Mouse (Mus musculus): ENCODE results near the gene Ralgps1. TPM values are rescaled to one million over a fixed set of nuclear protein-coding genes. Genes with fewer than 3 reads are reported as not detected.

The Ralgps1 gene
- polyA plus RNA-seq, 1 experiment = 3.7 TPM

DNA sequence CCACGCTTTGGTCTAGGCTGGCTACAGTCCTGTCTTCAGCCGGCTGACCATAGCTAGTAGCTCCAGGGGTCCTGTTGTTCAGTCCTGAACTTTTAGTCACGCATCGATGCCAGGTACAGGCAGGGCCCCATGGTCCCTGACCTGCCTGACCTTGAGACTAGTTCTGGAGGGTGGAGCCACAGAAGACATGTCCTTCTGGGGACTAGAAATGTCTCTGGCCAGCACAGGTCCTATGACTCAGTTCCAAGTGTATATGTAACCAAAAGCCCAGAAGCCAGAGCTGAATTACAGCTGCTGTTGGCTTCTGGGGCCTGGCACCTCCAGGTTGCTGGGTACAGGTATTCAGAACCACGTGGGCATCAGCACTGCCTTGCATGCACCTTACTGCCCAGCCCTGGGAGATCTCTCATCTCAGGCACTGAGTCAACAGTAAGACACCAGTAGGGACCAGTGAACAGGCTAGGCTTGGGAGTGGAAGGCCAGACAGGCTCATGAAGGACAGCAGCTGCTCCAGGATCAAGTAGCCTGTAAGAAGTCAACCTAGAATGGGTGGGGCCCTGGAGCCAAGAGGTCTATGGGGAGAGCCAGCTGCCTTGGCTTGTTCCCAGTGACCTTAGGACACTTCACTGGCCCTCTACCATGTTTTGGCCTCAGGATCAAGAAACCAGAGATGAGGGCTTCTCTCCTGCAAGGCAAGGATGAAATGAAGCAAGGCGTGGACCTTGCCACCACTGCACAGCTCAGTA, 182.2 kb downstream of the Ralgps1 start:
- WGBS = 81% methylated on average over 6 of the region's 6 CpGs
- no peak for DNase-seq (ENCODE audit: low read depth, low spot score)

- WGBS = 70% methylated on average over 2 of the region's 2 CpGs
- no peak for DNase-seq (ENCODE audit: low read depth, low spot score)
Measured at GRCm38 (mm10) chr2:33187874-33188273, 183.4 kb downstream of the Ralgps1 start.

DNA sequence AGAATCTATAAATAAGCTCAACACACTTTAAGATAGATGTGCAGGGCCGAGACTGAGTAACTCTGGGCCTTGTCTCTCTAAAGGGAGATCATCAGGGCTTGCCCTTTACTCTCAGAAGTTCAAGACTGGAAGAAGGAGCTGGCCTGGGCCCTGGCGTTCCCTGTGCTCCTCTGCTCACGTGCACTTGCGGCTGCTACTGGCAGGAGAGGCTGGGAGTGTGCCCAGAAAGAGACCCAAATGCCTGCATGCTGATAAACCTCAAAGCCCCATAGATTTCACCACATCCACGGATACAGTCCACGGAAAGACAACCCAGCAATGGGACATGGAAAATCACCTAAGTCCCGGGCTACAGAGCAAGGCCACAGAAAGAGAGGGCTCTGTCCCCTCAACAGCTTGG, 184.8 kb downstream of the Ralgps1 start:
- DNase-seq (ENCODE audit: low read depth, low spot score) = no peak
- WGBS = 82% methylated on average over 7 of the region's 7 CpGs

DNA sequence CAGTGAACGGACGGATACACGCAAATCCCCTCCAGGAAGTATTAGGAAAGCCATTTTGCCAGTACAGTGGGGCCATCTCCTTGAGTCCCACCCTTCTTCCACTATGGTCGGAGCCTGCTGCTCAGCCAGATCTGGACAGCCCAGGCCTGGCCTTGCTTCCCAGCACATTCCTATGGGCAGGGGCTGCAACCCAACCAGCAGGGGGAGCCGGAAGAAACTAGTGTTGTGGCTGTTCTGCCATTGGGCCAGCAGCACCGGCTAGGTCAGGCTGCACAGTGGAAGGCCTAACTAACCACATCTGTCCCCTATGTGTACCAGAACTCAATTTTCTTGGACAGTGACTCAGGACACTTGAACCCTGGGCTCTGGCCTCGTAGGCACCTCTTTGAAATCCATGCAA, 186.0 kb downstream of the Ralgps1 start:
- WGBS = 70% methylated on average over 7 of the region's 7 CpGs
- no peak for DNase-seq (ENCODE audit: low read depth, low spot score)

DNA sequence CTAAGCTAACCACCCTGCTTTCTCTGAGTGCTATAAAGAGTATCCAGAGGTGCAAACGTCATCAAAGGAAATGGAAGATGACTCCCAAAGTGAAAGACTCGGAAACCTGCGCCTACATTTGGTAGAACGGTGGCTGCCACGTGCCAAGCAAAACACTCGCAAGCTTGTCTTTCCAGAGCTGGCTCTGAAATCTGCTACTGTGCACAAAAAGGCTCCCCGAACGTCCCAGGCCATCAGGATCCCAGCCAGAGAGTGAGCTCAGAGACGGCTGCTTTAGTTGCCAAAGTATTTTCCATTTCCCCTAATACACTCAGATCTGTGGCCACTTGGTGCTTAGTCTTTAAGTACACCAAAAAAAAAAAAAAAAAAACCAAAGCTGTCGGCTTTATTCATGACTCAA, 186.6 kb downstream of the Ralgps1 start:
- DNase-seq (ENCODE audit: low read depth, low spot score) = no peak
- WGBS = 67% methylated on average over 10 of the region's 10 CpGs

- DNase-seq (ENCODE audit: low read depth, low spot score) = no peak
- WGBS = 88% methylated on average over 7 of the region's 7 CpGs
Measured at GRCm38 (mm10) chr2:33183321-33183720, 188.0 kb downstream of the Ralgps1 start.

DNA sequence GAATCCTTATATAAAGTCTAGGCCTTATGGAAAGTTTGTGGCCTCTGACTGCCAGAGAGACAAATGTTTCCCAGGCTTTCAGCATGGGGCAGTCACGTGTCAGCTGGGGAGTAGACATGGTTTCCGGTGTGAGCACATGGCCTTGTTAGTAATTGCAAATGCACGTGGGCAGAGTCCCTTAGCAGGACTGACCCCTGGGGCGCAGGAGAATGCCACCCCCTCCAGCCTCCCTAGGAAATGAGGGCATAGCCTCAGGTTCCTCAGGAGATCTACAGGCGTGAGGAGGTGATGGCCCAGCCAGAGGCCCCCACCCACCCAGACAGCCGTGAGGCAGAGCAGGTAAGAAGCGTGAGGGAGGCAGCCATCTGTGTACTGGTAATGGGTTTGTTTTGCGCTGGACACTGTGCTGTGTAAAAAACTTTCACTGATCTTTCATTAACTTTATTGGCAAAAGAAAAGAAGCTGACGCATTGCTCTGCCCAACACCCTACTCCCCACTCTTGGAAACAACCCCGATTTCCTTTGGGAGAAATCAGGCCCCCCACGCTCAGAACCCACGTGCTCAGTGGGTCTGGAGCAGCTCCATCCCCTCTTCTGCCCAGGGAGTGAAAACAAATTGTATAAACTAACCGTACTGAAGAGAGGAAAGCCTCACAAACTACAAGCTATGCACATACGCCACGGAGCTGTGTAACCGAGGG, 191.2 kb downstream of the Ralgps1 start:
- DNase-seq (ENCODE audit: low read depth, low spot score) = no peak

DNA sequence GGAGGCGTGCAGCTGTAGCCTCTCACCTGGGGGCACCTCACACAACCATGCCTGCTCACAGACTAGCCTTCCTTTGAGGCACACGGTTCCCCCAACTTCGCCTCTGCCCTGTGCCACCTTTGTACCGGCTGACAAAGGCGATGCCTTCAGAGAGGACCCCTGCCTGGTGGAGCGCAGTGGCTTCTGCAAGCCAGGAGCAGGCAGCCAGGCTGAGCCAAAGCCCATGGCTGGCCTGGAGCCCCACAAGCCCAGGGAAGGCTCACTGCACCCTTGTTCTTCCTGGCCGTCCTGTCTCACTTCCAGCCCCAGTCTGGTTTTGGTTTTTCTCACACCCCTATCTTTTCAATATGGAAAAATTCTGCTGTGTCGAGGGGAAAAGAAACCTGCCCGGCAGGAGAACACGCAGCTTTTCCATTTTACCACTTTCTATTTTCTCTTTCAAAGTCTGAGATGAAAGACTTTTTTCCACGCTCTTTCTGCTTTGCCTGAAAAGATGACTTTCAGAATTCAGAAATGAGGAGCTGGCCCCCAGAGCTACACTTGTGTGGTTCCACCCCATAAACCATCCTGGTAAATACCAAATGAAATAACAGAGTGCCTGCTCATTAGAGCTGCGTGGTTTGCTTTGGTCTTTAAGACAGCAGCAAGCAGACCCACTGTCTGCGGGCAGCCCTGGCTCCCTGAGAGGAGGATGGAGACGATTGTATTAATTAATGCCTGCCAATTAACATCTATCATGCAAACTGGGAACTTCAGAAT, 191.9 kb downstream of the Ralgps1 start:
- no peak for DNase-seq (ENCODE audit: low read depth, low spot score)
- WGBS = 73% methylated on average over 14 of the region's 14 CpGs

More for the DNA sequence above, 191.2 kb downstream of the Ralgps1 start:
- WGBS = 63% methylated on average over 16 of the region's 16 CpGs

DNA sequence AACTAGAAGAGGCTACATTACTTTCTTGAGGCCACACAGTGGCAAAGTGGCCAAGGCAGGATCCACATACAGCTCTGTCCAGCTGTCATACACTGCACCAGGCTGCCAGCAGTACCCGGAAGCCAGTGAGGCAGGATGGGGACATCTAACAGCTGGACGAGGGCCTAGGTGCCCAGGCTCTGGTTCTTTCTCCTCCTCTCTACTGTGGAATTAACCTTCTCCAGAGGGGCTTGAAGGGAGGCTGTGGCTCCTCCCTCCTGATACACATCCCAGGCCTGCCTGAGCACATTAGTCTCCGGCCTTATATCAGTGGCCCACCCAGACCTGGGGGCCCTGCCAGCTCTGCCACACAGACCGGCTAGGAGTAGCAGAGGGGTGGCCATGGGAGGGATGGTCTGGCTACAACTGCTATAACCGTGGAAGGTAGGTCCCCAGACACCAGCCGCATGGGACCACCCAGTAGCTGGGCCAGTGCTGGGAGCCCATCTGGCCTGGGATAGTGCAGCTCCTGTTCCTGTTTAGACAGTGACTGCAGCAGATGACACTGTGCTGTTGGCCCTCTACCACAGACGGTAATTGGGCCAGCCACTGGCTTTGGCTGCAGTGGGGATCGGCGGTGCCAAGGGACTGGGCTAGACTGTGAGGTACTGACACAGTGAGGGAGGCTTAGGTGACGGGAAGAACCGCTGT, 192.9 kb downstream of the Ralgps1 start:
- 74% methylated on average over 11 of the region's 11 CpGs for WGBS

GRCm38 (mm10) chr2:33177443-33178242, 193.6 kb downstream of the Ralgps1 start:
- 48% methylated on average over 12 of the region's 12 CpGs for WGBS
- DNase-seq (ENCODE audit: low read depth, low spot score) = no peak

More for the DNA sequence above, 192.9 kb downstream of the Ralgps1 start:
- DNase-seq (ENCODE audit: low read depth, low spot score) = no peak

GRCm38 (mm10) chr2:33176921-33177320, 194.4 kb downstream of the Ralgps1 start:
- no peak for DNase-seq (ENCODE audit: low read depth, low spot score)
- 75% methylated on average over 2 of the region's 2 CpGs for WGBS

GRCm38 (mm10) chr2:33176516-33176915, 194.8 kb downstream of the Ralgps1 start:
- DNase-seq (ENCODE audit: low read depth, low spot score) = no peak
- 55% methylated on average over 7 of the region's 7 CpGs for WGBS

DNA sequence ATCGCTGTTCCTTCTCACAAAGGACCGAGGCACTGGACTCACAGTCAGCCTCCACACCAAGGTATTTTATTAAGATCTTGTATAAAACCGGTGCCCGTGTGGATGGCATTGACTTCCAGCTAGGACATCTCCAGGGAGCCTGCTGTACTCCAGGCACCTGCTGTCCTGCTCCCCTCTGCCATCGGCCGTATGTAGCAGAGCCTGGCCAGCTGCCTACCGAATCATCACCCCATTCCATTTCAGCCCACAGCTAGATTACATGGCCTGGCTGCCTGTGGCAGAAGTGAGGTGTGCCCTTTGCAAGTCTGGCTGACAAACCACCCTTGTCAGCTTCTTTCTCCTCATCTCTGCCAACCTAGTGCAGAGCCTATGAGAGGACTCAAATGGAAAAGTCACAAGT, 197.6 kb downstream of the Ralgps1 start:
- DNase-seq (ENCODE audit: low read depth, low spot score) = no peak
- 94% methylated on average over 7 of the region's 7 CpGs for WGBS

- 44% methylated on average over 10 of the region's 10 CpGs for WGBS
- no peak for DNase-seq (ENCODE audit: low read depth, low spot score)
Measured at GRCm38 (mm10) chr2:33173126-33173525, 198.2 kb downstream of the Ralgps1 start.

- DNase-seq (ENCODE audit: low read depth, low spot score) = no peak
Measured at GRCm38 (mm10) chr2:33170777-33171565, 200.3 kb downstream of the Ralgps1 start.

DNA sequence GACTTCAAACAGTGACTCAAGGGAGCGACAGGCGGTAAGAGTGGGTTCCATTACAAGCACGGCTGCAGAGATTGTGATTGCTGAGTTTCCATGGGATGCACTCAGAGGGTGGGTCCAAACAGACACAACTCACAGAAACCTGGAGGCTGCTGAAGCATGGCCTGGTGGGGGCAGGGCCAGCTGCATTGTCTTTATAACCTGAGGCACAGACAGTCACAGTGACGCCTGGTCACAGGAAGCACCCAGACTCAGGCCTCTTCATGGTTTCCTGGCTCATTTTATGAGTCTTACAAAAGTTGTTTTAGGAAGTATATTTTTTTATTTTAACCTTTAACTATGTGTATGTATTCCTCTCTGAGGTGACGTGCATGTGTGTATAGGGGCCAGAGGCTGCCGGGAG, 201.8 kb downstream of the Ralgps1 start:
- 87% methylated on average over 6 of the region's 6 CpGs for WGBS
- no peak for DNase-seq (ENCODE audit: low read depth, low spot score)

More at GRCm38 (mm10) chr2:33170777-33171565, 200.3 kb downstream of the Ralgps1 start:
- 72% methylated on average over 10 of the region's 10 CpGs for WGBS

DNA sequence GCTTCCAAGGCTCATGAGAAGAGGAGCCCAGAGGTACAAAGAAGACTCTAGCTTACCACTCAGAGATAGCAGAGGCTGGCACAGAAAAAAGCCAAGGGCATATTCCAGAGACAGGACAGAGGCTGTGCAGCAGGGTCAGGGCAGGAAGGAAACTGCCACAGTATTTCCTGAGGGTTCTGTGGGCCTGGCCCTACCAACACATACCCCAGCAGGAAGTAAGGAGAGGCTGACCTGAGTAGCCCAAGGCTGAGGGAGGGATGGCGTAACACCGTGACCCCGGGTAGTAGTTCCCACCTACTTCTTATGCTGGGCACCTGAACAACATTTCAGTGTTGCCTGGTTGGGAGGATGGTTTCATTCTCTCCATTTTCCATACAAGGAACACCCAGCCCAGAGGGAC, 204.2 kb downstream of the Ralgps1 start:
- 91% methylated on average over 3 of the region's 3 CpGs for WGBS

DNA sequence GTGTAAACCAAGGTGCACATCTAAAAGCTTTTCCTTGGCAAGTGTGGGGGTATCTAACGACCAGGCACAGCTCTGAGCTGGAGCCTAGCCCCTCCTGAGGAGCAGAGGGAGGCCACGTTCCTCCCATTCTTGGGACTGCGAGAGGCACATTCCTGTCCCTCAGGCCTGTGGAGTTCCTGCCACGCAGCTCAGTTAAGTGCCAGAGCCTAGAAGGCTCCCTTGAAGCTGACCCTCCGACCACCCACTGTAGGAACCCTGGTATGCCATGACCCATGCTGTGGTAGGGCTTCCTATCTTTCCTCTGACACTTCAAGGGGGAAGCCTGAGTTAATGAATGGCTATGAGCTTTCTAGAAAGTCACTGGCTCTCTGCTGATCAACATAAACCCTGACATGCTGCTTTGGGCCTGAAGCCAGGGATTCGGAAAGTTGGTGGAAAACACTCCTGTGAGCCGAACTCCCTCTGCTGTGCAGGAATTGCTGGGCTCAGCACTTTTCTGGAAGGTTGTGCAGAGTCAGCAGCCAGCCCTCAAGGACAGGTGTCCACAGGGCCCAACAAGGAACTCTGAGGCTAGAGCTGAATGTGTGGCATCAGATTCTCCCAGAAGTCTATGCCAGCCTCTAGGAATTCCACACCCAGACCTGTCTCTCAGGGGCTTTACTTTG, 205.4 kb downstream of the Ralgps1 start:
- 59% methylated on average over 7 of the region's 7 CpGs for WGBS
- DNase-seq (ENCODE audit: low read depth, low spot score) = no peak

More for the DNA sequence above, 204.2 kb downstream of the Ralgps1 start:
- DNase-seq (ENCODE audit: low read depth, low spot score) = no peak
